Mouse (Mus musculus): ENCODE results near the gene Gipc1.

DNA sequence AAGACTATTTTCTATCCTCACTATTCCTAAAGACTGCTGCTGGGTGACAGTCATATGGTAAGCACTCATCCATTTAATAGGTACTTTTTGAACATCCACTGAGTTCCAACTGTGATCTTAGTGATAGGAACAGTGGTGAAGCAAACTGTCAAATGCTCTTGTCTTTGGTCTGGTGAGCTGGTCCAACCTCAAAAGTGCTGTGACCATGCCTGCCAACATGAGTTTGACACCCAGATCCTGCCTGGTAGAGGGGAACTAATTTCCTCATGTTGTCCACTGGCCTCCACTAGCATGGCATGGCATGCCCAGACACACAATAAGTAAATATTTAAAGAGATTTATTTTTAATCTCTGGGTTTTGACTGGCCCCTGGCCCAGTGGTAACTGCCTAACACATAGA lies 35.9 kb upstream of the Gipc1 start:
- TF ChIP-seq CTCF (IDR thresholded peaks at IDR 0.05; ENCODE audit: control insufficient read depth, insufficient read depth, insufficient replicate concordance, low read depth, low read length): no peak
- TF ChIP-seq POLR2A (IDR thresholded peaks at IDR 0.05; ENCODE audit: control insufficient read depth, low read depth, low read length): no peak
